Mouse (Mus musculus) cerebellum, adult 11 months (tissue): ENCODE measurements around the gene Pstk.
"Not testable (repeated sequence)": the region's sequence is repeated elsewhere in the genome, so short reads cannot be mapped to it uniquely, and the experiment has no call there.

Experiments
- DNase-seq: peaks from one replicate; pipeline ENCODE4 v3.0.0; 2022

Pstk gene

DNA sequence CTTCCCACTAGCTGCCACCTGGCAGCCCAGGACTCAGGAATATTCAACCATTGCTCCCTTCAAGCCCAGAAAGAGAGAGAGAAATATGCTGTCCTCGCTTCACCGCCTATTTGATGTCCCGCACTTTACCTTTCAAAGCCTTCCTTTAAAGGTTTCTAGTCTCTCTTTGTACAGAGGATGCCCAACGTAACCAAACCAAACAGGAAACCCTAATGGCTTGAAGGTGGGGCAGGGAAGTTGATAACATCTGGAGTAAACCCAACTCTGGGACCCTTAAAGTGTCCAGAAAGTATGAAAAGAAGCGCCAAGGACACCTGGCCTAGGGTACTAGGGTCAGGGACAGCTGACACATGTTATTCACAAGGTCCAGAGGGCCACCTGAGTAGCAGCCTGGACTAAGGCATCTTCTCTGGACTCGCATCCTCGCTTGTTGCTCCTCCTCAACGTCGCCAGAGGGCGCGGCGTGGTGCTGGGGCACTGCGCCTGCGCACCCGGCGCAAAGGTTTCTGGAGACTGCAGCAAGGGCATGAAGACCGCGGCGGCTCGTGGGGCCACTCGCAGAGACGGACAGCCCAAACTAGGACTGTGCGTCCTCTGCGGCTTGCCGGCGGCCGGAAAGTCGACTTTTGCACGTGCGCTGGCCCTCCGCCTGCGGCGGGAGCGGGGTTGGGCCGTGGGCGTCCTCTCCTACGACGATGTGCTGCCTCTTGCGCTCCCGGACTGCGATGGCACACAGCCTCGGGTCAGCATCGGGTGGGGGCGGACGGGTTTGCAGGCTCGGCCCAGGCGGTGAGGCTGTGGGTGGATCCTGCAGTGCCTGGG, at the start of gene Pstk:
TSS of gene Pstk (plus strand) at position 494 of the 822 bp plus-strand sequence.
- peak; percentile 91 for DNase-seq

DNA sequence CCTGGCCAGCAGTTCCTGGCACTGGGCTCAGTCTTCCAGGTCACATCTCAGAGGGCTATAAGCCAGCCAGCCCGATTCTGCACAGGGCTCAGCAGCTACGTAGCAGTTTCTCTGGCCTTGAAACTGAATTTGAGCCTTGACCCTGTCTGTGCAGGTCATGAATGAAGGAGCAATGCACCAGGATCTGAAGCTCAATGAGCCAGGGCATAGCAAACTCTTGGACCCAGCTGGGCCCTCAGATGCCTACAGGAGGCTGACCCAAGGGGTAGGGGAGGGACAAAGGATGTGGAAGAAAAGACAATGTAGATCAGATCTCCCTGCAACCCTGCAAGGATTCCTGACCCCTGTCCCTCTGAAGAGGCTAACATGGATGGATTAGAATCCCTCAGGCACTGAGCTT, 48.7 kb upstream of the Pstk start, which contains the start of gene Cuzd1:
TSS of gene Cuzd1 (minus strand) at position 101 of the 400 bp plus-strand sequence.
- no peak for DNase-seq

DNA sequence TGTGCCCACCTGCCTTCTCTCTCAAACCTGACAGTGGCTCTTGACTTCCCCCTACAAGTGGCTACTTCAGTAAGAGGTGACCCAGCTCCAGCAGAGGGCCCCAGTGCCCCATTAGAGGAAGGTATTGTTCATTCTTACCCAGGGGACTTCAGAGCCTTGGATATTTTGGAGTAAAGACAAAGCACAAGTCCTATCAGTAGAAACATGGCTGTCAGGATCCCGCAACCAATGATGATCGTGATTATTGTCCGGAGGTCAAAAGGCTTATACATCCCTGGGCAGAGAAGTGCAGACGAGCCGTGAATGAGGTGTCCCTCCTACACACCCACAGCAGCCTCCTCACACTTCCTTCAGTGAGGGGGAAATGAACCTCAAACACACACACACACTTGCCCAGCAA, 43.9 kb upstream of the Pstk start:
- no peak for DNase-seq

DNA sequence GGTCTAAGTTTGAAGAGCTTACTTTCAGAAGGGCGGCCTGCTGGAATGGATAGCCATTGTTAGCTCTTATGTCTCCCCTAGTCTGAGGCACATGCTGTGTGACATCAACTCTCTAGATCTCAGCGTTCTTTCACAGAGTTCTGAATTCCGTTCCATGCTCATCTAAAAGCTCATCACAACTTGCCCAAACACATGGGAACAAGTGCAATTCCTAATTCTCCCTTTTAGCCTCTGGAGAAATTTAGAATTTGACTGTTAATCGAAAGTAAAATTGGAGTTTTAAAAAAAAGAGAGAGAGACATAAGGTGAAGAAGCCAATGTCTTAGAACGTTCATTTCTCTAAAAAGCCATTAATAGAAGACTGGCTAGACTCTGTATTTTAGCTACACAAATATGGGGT, 41.5 kb upstream of the Pstk start, which contains the start of gene Fam24b:
TSS of gene Fam24b (minus strand) at position 101 of the 400 bp plus-strand sequence.
- DNase-seq = no peak

DNA sequence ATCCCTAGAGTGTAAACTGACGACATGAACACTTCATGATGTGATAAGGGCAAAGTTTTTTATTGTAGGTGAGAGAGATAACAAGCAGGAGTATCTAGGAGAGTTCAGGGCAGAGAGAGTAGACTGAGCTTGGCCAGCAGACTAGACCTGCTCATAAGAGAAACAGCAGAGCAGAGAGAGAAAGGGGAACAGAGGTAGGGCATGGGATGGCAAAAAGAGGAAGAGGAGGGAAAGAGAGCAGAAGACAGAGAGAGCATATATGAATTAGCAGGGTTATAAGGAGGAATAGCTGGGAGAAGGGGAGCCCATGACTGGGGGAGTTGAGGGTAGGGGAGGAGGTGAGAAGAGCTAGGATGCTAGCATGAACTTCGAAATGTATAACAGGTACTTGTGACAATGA, 39.3 kb upstream of the Pstk start:
- no peak for DNase-seq

DNA sequence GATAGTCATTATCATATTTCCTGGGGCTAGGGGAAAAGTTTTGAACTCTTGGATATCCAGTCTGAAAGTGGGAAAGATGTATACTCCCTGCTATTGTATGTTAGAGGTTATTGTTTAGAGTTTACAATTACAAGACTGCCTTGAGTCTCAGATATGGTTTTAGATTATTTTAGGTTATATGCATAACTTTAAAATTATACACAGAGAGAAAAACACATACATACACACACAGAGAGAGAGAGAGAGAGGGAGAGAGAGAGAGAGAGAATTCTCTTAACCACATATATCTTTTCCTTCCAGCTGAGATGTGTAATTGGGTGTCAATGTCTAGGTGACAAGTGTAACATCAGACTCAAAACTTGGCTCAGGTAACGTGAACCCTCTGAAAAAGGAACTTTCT, 37.4 kb upstream of the Pstk start, which contains the start of gene Fam24a:
TSS of gene Fam24a (plus strand) at position 301 of the 400 bp plus-strand sequence.
- DNase-seq = no peak

DNA sequence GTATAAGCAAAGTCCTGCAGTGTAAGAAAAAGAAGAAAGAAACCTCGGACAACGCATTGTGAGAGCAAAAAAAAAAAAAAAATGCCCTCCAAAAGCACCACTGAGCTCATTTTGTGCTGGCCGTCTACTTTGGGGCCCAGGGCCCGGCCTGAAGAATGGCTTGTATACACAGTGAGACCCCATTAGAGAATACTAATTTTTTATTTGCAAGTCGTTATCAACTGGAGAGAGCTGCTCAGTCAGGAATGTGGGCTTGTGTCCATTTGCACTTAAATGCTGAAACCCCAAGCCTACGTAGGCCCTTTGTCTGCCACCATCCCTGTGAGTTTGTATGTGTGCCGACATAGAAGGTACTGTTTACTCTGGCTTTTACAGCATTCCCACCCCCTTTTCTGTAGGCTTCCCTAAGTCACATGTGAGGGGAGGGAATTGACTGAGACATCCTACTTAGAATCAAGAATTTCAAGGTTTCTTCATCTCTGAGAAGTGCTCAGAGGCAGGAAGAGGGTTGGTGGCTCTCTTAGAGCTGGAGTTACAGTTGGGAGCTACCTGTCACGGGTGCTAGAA, 33.4 kb upstream of the Pstk start:
- no peak for DNase-seq

DNA sequence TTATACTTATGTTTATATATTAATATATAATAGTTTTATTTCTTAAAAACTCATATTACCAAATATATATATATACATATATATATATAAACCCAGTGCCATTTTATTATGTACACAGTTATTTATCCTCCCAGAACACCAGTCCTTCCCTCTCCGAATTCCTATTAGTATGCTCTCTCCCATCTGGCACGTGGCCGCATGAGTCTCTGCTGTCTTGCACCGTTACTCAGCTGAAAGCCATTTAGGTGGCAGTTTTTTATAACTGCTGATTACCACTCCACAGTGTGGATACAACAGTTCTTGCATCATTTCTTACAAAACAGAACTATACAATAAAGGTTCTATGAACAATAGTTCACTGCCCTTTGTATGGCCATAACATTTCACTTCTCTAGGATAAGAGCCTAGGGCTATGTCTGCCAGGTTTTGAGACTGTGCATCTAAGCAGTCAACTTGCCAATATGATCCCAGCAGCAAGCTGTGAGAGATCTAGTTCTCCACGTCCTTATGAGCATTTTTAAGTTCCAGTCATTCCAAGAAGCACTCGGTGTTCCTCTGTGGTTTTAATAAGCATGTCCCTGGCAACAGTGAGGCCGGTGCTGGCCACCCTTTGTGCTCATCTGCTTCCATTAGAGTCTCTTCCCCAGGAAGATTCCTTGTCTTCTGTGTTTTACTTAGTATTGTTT, 24.9 kb upstream of the Pstk start:
- DNase-seq = no peak

DNA sequence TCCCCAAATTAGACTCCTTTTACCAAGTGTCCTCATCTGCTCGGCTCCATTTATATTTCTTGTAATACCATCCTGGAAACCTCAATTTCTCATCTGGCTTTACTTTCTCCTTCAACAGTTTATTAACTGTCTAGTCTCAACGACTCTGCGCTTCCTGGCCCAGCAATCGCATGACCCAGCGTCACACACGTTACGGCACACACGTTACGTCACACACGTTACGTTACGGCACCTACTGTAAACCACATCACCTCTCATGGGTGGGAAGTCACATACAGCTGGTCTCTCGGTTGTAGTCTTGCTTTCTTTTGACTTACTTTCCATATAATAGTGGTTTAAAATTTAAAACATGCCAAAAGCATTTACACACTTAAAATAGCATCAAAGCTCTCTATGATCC, 14.8 kb upstream of the Pstk start:
- DNase-seq = no peak

DNA sequence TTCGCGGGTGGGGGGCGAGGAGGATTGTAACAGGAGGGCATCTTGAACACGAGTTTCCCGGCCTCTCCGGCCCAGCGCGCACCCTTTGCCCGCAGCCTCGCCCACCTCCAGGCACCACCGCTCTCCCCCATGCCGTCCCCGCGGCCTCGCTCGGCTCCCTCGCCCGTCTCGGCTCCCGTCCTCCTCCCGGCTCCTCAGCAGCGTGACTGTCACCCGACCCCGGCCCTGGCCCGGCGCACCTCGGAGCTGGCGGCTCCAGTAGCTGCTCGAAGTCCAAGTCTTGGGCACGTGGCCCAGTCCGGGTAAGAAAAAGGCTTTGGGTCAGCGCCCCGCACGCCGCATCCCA, 8.7 kb upstream of the Pstk start:
- no peak for DNase-seq

DNA sequence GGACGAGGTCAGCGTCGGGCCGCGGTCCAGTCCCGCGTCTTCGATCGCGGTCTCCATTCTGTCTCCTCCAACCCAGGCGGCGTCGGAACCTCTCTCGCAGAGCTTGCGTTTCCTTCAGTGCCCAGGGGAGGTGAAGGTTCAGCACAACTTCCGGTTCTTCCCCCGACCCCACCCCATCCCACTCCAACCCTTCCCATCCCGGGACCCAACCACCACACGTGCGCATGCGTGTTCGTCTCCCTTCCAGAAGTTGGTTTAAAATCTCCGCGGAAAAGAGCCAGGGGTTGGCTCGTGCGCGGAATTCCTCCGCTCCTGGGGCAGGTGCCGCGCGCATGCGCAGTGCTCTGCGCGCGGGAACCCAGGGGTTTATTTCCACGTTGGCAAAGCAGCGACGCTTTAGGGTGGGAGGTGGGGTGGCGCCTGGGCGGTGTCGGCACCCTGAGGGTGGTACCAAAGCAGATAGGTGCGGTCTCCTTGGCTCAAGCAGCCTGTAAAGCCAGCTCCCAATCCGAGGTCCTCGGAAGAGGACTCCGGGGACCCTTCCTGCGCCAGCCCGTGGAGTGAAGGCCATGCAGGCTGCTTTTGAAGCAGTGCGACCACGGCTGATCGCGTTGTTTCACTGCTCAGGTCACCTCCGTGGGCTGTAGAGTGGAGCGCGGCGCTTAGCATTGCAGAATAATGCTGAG, 8.2 kb upstream of the Pstk start, which contains the start of gene 2310057M21Rik:
TSS of gene 2310057M21Rik (minus strand) at position 145 of the 686 bp plus-strand sequence.
- DNase-seq = peak; percentile 97

DNA sequence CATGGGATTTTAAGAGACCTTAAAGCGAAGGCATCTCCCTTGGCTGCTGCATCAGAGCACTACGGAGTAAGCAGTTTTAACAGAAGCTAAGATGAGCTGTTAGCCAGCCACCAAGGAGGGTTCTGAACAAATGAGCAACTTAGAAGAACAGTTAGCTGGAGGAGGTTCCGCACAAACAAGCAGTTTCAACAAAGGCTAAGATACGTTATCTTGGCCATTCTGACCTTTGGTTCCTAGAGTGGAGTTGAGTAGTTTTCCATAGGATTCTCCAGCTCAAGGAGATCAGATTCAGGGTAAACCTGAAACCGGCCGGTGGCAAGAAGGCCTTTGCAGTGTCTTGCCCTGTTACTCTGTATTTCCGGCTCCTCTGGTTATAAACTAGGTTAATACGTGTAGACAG, 6.8 kb upstream of the Pstk start:
- DNase-seq = no peak

DNA sequence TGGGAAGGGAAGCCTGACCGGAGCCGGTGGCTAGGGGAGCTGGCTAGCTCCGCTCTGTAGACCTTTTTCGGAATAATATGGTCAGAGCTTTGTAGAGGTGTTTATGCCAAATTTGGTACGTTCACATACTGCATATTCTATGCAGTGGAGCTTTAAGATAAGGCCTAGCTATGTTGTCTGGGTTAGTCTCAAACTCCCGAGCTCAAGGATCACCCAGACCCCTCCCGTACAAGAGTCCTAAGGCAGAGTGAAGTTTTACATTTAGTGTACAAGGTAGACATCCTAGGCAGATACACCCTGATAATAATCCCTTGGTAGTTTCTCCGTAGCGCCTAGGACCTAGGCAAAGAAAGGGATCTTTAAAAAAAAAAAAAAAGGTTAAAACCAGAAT, 524 bp downstream of the Pstk start:
- DNase-seq = no peak

DNA sequence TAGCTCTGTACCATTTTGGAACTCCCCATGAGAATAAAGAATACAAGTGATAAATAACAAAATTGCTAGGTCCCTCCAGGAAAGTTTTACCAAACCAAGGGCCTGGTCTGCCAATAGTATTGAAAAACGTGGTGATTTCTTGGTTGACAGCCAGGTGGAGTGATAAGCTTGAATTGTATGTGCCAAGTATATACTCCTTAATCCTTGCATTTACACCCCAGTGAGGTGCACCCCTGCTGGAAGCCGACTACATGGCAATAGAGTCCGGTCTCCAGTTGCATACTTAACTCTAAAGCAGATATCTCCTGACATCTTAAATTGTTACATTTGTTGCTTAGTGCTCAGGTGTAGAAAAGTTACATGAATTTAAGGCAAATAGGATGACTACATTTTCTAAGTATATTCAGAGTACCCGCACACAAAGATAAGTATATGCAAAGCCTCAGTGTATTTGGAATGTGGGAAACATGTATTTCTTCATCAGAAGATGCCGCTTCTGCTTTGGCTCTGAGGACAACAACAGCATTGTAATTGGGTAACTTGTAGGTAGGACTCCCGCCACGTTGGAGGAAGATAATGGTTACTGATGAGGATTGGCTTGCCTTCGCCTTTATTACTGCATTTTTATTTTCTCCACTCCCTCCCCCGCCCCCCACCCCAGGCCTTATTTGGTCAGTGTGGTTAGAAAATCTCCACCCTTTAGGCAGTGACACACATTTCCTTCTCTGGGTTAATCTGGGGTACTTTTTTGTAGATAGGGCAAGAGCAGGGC, 1.1 kb downstream of the Pstk start:
- no peak for DNase-seq

DNA sequence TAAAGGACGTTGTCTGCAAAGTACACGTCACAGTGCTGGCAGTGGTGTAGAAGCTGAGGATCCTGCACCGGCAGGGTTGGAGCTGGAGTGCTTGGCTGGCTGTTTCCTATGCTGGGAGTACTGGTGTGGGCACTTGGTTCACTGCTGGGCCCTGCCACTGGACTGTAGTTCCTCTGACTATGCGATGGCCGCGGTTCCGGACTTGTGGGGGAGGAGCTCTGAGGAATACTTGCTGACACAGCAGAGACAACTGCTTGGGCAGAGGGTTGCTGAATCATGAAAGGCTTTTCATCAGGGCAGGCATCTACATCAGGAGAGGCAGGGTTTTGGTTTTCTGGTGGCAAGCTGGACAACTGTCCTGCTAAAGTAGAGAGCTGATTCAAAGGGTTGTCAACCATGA, 20.8 kb downstream of the Pstk start:
- not testable (repeated sequence) for DNase-seq

DNA sequence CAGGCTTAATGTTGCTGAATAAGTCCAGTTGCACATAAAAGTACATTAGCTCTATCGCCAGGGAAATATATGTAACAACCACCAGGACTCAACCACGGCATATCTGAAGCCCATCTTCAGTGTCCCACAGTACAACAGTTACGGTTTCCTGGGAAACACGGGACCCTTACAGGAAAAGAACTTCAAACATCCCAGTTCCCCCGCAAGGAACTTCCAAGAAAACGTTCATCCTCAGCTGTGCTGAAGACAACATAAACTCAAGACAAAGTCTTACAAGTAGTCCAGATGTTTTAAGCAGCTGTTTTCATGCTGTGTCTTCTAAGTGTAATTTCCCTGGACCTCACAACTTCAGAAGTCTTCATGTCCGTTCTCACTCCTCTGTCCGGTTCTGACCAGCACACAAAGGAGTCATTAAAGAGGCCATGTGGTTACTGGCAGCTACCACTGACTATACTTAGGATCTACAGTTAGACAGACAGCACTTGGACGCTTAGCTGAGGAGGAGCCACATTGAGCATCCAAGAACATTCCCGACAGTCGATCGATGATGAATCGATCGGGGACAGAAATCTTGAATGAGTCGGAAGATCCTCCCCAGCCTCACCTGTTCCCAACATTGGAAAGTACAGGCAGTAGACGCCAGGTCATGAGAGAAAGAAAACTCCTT, 38.5 kb downstream of the Pstk start:
- no peak for DNase-seq

DNA sequence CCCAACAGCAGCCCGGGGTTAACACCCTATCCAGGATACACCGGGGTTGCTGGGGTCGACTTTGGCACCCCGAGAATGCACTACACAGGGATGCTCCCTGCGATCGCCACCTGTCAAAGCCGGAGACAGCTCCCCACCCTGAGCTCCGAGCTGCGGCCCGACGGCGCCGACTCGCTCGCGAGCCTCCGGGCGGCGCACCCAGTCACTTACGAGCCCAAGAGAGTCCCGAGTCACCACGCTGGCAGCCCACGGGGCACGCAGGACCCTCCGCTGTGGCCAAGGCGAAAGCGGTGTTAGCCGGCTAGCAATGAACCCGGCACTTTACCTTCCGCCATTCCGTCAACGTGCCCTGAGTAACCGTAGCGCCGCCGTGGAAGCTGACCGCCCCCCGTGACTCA, 39.0 kb downstream of the Pstk start:
- no peak for DNase-seq

DNA sequence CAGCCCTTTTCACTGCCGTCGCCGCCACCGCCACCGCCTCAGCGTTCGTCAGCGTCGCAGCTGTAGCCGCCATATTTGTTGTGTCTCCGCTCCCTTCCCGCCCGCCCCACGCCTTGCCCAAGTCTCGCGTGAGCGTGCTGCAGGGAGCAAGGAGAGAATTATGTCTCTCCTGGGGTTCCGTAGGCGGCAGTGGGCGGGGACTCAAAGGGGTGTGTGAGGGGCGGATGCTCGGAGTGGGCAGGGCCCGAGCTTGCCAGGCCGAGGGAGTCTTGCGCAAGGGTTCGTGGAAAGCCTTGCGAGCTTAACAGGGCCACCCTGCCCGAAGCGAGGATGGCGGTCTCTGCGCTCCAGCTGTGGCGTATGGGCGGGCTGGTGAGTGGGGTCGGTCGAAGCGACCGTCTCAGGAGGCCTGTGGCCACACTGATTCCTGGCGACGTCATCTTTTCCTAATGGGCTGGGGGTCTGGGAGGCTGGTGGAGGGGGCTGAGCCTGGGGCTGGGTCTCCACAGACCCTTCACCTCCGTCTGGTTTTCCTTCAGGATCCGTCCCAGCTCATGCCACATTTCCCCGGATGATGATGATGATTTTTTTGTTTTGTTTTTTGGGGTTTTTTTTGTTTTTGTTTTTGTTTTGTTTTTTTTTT, 39.6 kb downstream of the Pstk start, which contains the start of the genes Ikzf5 and Acadsb:
TSS of gene Ikzf5 (minus strand) at position 106 of the 643 bp plus-strand sequence.
TSS of gene Acadsb (plus strand) at position 186 of the 643 bp plus-strand sequence.
- peak; percentile 97 for DNase-seq

DNA sequence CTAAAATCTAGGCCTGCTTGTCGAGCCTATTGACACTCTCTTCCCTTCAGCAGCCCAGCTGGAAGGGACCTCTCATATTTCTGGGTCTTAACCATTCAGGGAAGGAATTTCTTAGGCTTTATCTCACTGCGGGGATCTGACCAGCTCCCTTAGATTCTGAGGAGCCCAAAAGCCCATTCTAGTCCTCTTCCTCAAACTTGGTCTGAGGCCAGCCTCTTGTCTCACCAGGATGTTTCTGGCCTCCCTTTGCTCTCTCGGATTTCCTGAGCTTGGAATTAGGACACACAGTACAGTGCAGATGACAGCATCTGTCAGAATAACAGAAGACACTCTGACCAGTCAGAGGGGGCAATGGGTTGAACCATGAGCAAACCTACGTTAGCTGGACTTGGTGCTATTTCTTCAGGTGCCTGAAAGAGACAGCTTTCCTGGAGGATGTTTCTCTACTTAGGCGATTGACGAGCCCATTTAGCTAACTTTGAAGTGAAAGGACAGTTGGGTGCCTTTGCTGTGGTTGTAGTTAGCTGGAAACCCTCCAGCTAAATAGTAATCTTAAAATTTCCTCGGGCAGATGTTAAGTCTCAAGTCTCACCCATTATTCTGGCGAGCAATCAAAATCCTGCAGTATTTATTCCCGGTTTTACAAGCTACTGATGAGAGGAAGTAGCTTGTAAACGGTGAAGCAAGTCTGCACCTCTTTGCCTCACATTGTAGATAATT, 40.4 kb downstream of the Pstk start:
- peak; percentile 22 for DNase-seq

DNA sequence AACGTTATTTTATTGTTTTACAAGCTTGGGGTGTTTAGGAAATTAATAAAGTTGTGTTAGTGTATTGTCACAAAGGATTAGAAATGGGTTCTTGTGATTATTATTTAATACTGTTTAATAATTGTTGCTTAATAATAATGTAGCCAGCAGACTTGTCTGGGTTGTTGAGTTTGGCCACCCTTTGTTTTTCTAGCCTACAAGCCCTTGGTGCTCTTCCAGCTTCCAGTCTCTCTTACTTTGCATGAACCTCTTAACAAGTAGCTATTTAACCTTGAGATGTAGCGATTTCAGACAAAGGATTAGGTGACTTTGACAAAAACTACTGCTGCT, 41.0 kb downstream of the Pstk start:
- DNase-seq = no peak

DNA sequence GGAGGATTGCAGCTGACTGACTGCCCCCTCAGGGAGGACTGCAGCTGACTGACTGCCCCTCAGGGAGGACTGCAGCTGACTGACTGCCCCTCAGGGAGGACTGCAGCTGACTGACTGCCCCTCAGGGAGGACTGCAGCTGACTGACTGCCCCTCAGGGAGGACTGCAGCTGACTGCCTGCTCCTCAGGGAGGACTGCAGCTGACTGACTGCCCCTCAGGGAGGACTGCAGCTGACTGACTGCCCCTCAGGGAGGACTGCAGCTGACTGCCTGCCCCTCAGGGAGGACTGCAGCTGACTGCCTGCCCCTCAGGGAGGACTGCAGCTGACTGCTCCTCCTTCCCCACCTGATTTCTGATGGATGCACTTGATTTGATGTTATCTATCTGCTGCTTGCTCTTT, 45.8 kb downstream of the Pstk start:
- DNase-seq = not testable (repeated sequence)
